Comparison of ENCODE assay signal across 17 mouse cellular contexts in the genomic region with DNA sequence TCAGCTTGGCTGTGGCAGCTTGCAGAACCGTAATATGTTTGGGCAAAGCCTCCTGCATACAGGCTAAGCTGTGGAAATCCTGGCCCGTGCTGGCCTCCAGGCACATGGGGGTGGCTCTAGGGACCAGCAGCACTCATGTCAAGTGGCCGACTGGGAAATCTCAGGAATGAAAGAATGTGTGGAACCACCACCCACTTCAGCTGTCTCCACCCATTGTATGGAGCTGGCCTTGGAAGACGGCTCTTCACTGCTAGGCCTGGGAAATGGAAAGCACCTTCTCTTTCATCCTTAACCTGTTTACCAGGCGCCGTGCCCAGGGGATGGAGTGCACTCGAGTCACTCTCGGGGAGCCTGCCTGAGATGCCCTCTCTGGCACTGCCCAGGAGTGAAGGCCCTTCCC. TPM values are rescaled to one million over a fixed set of nuclear protein-coding genes. Genes with fewer than 3 reads are reported as not detected.
A peak's percentile ranks its signal among the peaks of the same experiment; 100 is the strongest.
DNase-seq lines count a peak whose midpoint lies in the region; ATAC-seq and TF ChIP-seq lines count a peak whose summit lies in the region.
"Had no signal": no experiment of that assay in that cellular context is flagged by ENCODE, and none has a peak within 500 bp of the region (broad histone marks: within the 10 kb centered on the region; RNA-seq: fewer than 3 reads in every experiment).

No protein-coding gene starts in this region.

- no peak overlapping the region for H3K9ac ChIP-seq in heart, adult 2 months (ENCODE audit: low read depth, low read length)
- H3K9ac ChIP-seq in heart, embryonic 13.5 days = peak overlapping the region; percentile 50; the same call in 1 of the 2 replicates
- H3K9ac ChIP-seq in lung, postnatal 0 days (replicated peaks; ENCODE audit: low read depth) = no peak overlapping the region
- H3K9ac ChIP-seq: limb, embryonic 15.5 days; stomach, embryonic 15.5 days had no signal

- no peak overlapping the region for H3K27ac ChIP-seq in heart, adult 2 months
- peak overlapping the region; percentile 66 for H3K27ac ChIP-seq in heart, embryonic 13.5 days (replicated peaks)
- H3K27ac ChIP-seq in lung, postnatal 0 days (ENCODE audit: low read length) = peak overlapping the region; percentile 75
- H3K27ac ChIP-seq: left cerebral cortex, adult 2 months; limb, embryonic 15.5 days; stomach, embryonic 15.5 days had no signal

- 0 out of 2 replicates have a peak, but pooled peaks have one; percentile 50 for TF ChIP-seq EP300 in heart, adult 2 months (IDR thresholded peaks at IDR 0.05; ENCODE audit: insufficient read depth, low read depth, low read length)
- peak; percentile 99 for TF ChIP-seq EP300 in lung, postnatal 0 days (IDR thresholded peaks at IDR 0.05)

- no peak for TF ChIP-seq POLR2A in heart, adult 2 months (IDR thresholded peaks at IDR 0.05; ENCODE audit: insufficient read depth, low read depth, low read length)

- no peaks in the 10 kb centered on the region for H3K9me3 ChIP-seq in heart, embryonic 13.5 days
- no peaks in the 10 kb centered on the region for H3K9me3 ChIP-seq in lung, postnatal 0 days (ENCODE audit: low read length)
- H3K9me3 ChIP-seq: limb, embryonic 15.5 days; stomach, embryonic 15.5 days had no signal

- no peak for ATAC-seq in heart, embryonic 13.5 days (ENCODE audit: extremely low read depth, insufficient number of reproducible peaks, low FRiP score, low TSS enrichment)
- ATAC-seq in lung, postnatal 0 days = peak; percentile 92
- ATAC-seq in inflammation-experienced regulatory T-cells, adult 6 months = no peak
- ATAC-seq: CD4-positive, CD25-positive, alpha-beta regulatory T cell, adult 4 months; intestine, postnatal 0 days; Patski had no signal

- no peaks in the 10 kb centered on the region for H3K27me3 ChIP-seq in heart, adult 2 months (ENCODE audit: control insufficient read depth, insufficient read depth, low read length)
- no peaks in the 10 kb centered on the region for H3K27me3 ChIP-seq in heart, embryonic 13.5 days (replicated peaks)
- H3K27me3 ChIP-seq in lung, postnatal 0 days (replicated peaks; ENCODE audit: insufficient read depth, low read length) = no peaks in the 10 kb centered on the region
- H3K27me3 ChIP-seq: limb, embryonic 15.5 days; Patski; stomach, embryonic 15.5 days had no signal

- WGBS in heart, adult 2 months = 31% methylated on average over 8 of the region's 8 CpGs
- 34% methylated on average over 8 of the region's 8 CpGs for WGBS in heart, embryonic 13.5 days
- 57% methylated on average over 8 of the region's 8 CpGs for WGBS in lung, postnatal 0 days

- H3K36me3 ChIP-seq in heart, adult 2 months (ENCODE audit: control insufficient read depth, insufficient read depth, low read length) = peaks cover 13% of the 10 kb centered on the region
- H3K36me3 ChIP-seq in heart, embryonic 13.5 days = peaks cover 14% of the 10 kb centered on the region; the same call in 1 of the 2 replicates
- peaks cover 7% of the 10 kb centered on the region for H3K36me3 ChIP-seq in lung, postnatal 0 days (ENCODE audit: insufficient read depth, low read length)
- H3K36me3 ChIP-seq: stomach, embryonic 15.5 days had no signal

- peak in 1 of 2 experiments; percentile 62 for DNase-seq in heart, adult 2 months
- no peak for DNase-seq in heart, postnatal 25 days (ENCODE audit: low spot score)
- DNase-seq in Muller cell, postnatal 12 days (ENCODE audit: inconsistent ontology term) = peak; percentile 36
- DNase-seq in lung, postnatal 0 days (ENCODE audit: low spot score) = peak; percentile 95
- no peak for DNase-seq in left cerebral cortex, postnatal 4 days
- DNase-seq: adrenal gland, postnatal 25 days; kidney, postnatal 4 days; right cerebral cortex, postnatal 25 days; thymus, postnatal 36 days had no signal

- TF ChIP-seq CTCF in heart, adult 2 months (IDR thresholded peaks at IDR 0.05) = no peak
- no peak for TF ChIP-seq CTCF in lung, postnatal 0 days (IDR thresholded peaks at IDR 0.05)

- H3K4me3 ChIP-seq in heart, adult 2 months = no peak overlapping the region
- H3K4me3 ChIP-seq in heart, embryonic 13.5 days = no peak overlapping the region
- no peak overlapping the region for H3K4me3 ChIP-seq in lung, postnatal 0 days (ENCODE audit: low read depth, low read length)
- H3K4me3 ChIP-seq: left cerebral cortex, adult 2 months; limb, embryonic 15.5 days; stomach, embryonic 15.5 days had no signal

- H3K4me1 ChIP-seq in heart, adult 2 months (ENCODE audit: control insufficient read depth, insufficient read depth, low read length) = peaks cover 56% of the 10 kb centered on the region
- peaks cover 82% of the 10 kb centered on the region for H3K4me1 ChIP-seq in heart, embryonic 13.5 days
- peaks cover 32% of the 10 kb centered on the region for H3K4me1 ChIP-seq in lung, postnatal 0 days (ENCODE audit: insufficient read depth, low read depth, low read length)

- intact Hi-C loops in heart, adult 2 months (cut with DNase I) = loop anchor here (5.0 kb wide), 1 partner anchor 38 kb away; no protein-coding TSS in a partner anchor
- intact Hi-C loops in heart, postnatal 25 days (cut with DNase I) = no loop called here
- intact Hi-C loops in left cerebral cortex, postnatal 4 days (cut with DNase I) = no loop called here

- H3K4me2 ChIP-seq in heart, embryonic 13.5 days = 0 out of 2 replicates have a peak overlapping the region, but pooled peaks have one; percentile 8
- H3K4me2 ChIP-seq in lung, postnatal 0 days (replicated peaks; ENCODE audit: low read depth, low read length) = no peak overlapping the region
- H3K4me2 ChIP-seq: limb, embryonic 15.5 days; stomach, embryonic 15.5 days had no signal

- peaks cover 4% of the 10 kb centered on the region; the same call in 1 of the 2 replicates for H3K79me2 ChIP-seq in heart, adult 2 months (replicated peaks; ENCODE audit: control insufficient read depth, insufficient read depth, low read length)

RNA-seq across cellular contexts. Expression of gene Tcp11, which starts 45.5 kb away (rescaled TPM):
- total RNA-seq in heart, adult 2 months (2021) = not detected
- 1.4 and 1.8 TPM in 2 replicates for polyA plus RNA-seq in heart, adult 2 months (2012; rRNA removed)
- total RNA-seq in heart, postnatal 25 days (2021) = not detected
- polyA plus RNA-seq in heart, embryonic 13.5 days (2015; fragmentation: Nextera tagmentation; extraction: Ambion mirVana) = 0.49 and 0.55 TPM in 2 replicates
- polyA plus RNA-seq in lung, postnatal 0 days (2015; fragmentation: Nextera tagmentation; extraction: Ambion mirVana) = 6.0 and 7.1 TPM in 2 replicates
- total RNA-seq in left cerebral cortex, postnatal 4 days (2021) = 1 to 10 TPM; 2.2 to 3.6 TPM
- 1 to 10 TPM; 1.8 to 1.9 (median 1.8) TPM for polyA plus RNA-seq in inflammation-experienced regulatory T-cells, adult 6 months (2017; shearing (Covaris generic))
- total RNA-seq: adrenal gland, postnatal 25 days had no signal

Comparison
In these comparisons a context has a peak if more than half of its experiments do, and no peak if none do; other contexts are left out.
1. DNase-seq: peak in Muller cell, postnatal 12 days (single experiment) and lung, postnatal 0 days (single experiment); none in heart, postnatal 25 days (single experiment) and left cerebral cortex, postnatal 4 days (single experiment).